Mouse (Mus musculus) lung, embryonic 14.5 days (tissue): ENCODE data around the gene Sema5a. TPM values are rescaled to one million over a fixed set of nuclear protein-coding genes. Genes with fewer than 3 reads are reported as not detected.
A peak's percentile ranks its signal among the peaks of the same experiment; 100 is the strongest.

Experiments used
- ATAC-seq: fragments of 200-750 bp; cut with Nextera tagmentation; 2 replicates; pipeline ENCODE4 v1.8.0; 2017; ENCODE audit warnings: mild to moderate bottlenecking, moderate TSS enrichment, moderate library complexity; ENCODE audit not compliant: insufficient read depth
- DNase-seq: peaks from one replicate; pipeline ENCODE4 v3.0.0-alpha.2; 2015
- H3K27ac ChIP-seq: fragments of 300-500 bp; sonication (generic); 2 replicates; pipeline ENCODE4 v1.5.1; 2014; ENCODE audit warnings: low read depth, mild to moderate bottlenecking, moderate library complexity
- H3K27me3 ChIP-seq: fragments of 300-500 bp; sonication (generic); 2 replicates; pipeline ENCODE4 v1.6.1; 2014; ENCODE audit warnings: low read length, control low read depth; ENCODE audit not compliant: insufficient read depth
- H3K36me3 ChIP-seq: fragments of 300-500 bp; sonication (generic); 2 replicates; pipeline ENCODE4 v1.6.1; 2014; ENCODE audit warnings: control low read depth; ENCODE audit not compliant: insufficient read depth
- H3K4me1 ChIP-seq: fragments of 300-500 bp; sonication (generic); 2 replicates; pipeline ENCODE4 v1.6.1; 2014; ENCODE audit warnings: antibody characterized with exemption, control low read depth; ENCODE audit not compliant: insufficient read depth
- H3K4me2 ChIP-seq: fragments of 300-500 bp; sonication (generic); 2 replicates; pipeline ENCODE4 v1.6.1; 2014; ENCODE audit warnings: mild to moderate bottlenecking
- H3K4me3 ChIP-seq: fragments of 300-500 bp; sonication (generic); 2 replicates; pipeline ENCODE4 v1.5.1; 2014; ENCODE audit warnings: low read depth, low read length
- H3K9ac ChIP-seq: fragments of 300-500 bp; sonication (generic); 2 replicates; pipeline ENCODE4 v1.6.1; 2014
- H3K9me3 ChIP-seq: fragments of 300-500 bp; sonication (generic); 2 replicates; pipeline ENCODE4 v1.6.1; 2016; ENCODE audit warnings: low read depth, low read length, control low read depth
- CTCF ChIP-seq: IDR thresholded peaks from 2 replicates; pipeline ENCODE4 v1.5.1; 2016; ENCODE audit warnings: antibody characterized with exemption, low read depth
- WGBS: fragments of 180-500 bp; shearing (Covaris S2); extraction: QIAGEN DNeasy Blood & Tissue Kit; methylation state at CpG from one replicate; pipeline ENCODE4 v1.1.7; 2014; 5-methylcytosine and 5-hydroxymethylcytosine counted together
- polyA plus RNA-seq: library from polyadenylated mRNA; unstranded; fragments of >200 nt; fragmentation: Nextera tagmentation; extraction: Ambion mirVana; gene quantifications from 2 replicates; pipeline ENCODE4 v1.2.1, GENCODE M21; 2014

The Sema5a gene
- polyA plus RNA-seq, 1 experiment from 2014 or later: 17.9 TPM

DNA sequence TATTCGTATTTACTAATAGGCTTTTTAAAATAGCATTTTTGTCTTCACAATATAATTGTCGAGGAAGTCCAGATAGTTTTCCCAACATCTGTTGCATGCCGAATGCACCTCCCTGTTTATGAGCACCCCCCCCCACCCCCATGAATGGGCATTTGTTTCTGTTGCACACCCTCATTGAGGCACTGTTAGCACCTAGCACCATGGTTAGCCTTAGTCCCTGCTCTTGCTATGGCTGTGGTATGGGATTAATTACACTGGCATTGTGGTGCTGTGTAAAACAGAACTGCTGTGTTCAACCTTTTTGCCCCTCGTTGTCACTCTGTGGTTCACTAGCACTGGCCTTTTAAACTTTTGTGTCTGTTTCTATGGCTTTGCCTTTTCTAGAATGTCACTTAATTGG is 56.4 kb downstream of the Sema5a start:
- Histone ChIP-seq H3K4me3 (no peak overlapping the region), H3K9ac (no peak overlapping the region), H3K36me3 (no peaks in the 10 kb centered on the region), H3K27ac (no peak overlapping the region), H3K4me1 (no peaks in the 10 kb centered on the region), H3K4me2 (no peak overlapping the region), H3K27me3 (no peaks in the 10 kb centered on the region), H3K9me3 (no peaks in the 10 kb centered on the region)
- no peak for DNase-seq
- no peak for ATAC-seq
- 87% methylated on average over 4 of the region's 4 CpGs for WGBS
- no peak for TF ChIP-seq CTCF

DNA sequence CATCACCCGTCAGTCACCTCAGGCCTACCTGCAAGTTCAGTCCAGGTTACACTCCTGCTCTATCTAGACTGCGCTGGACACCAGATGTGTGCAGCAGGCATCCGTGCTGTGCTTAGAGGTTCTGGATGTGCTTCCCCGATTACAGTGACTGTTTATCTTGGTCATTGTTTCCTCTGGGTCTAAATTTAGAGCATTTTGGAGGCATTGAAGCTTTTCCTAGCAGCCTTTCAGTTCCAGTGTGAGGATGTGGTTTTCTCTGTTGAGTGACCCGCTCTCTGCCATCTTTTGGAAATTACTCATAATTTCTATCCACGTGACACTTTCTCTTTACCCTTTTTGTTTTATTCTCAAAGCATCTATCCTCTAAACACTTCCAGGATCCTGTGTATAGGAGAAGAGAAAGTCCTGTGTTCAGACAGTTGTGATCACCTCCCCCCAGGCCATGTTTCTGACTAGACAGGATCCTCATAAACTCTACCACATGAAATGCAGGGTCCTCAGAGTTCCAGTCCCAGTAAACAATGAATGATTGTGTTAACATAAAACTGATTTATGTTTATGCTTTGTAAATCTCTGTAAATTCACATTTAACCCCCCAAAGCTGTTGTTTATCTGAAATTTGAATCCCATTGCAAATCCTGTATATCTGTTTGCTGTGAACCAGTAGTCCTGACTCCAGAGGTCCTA is 62.1 kb downstream of the Sema5a start:
- Histone ChIP-seq H3K9me3 (no peaks in the 10 kb centered on the region), H3K27me3 (no peaks in the 10 kb centered on the region), H3K36me3 (no peaks in the 10 kb centered on the region), H3K4me1 (0 out of 2 replicates have a peak, but pooled peaks cover 3% of the 10 kb centered on the region), H3K4me3 (no peak overlapping the region), H3K9ac (no peak overlapping the region), H3K27ac (no peak overlapping the region), H3K4me2 (no peak overlapping the region)
- DNase-seq: peak; percentile 40
- no peak for TF ChIP-seq CTCF
- peak; percentile 69; the same call in 1 of the 2 replicates for ATAC-seq
- WGBS: 55% methylated on average over 6 of the region's 6 CpGs

DNA sequence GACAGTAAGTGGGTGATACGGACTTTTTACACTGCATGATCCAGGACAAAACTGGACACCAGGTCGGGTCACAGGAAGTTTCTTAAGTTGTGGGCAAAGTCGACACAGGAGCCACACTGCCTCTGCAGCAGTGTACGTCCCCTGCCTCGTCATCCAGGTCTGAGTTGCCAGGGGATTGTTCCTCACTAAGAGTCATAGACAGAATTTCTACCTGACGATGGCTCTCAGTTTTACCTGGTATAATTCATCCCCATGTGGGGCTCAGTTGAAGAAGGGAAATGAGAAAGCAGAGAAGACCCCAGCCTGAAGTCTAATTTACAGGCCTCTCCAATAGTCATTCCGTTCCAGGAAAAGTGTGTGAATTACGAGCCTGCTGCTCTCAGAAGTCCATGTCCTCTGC is 66.2 kb downstream of the Sema5a start:
- Histone ChIP-seq H3K27me3 (no peaks in the 10 kb centered on the region), H3K36me3 (no peaks in the 10 kb centered on the region), H3K4me1 (0 out of 2 replicates have a peak, but pooled peaks cover 3% of the 10 kb centered on the region), H3K4me2 (no peak overlapping the region), H3K9ac (no peak overlapping the region), H3K4me3 (no peak overlapping the region), H3K9me3 (no peaks in the 10 kb centered on the region), H3K27ac (no peak overlapping the region)
- no peak for DNase-seq
- no peak for TF ChIP-seq CTCF
- 75% methylated on average over 8 of the region's 8 CpGs for WGBS
- ATAC-seq: no peak

DNA sequence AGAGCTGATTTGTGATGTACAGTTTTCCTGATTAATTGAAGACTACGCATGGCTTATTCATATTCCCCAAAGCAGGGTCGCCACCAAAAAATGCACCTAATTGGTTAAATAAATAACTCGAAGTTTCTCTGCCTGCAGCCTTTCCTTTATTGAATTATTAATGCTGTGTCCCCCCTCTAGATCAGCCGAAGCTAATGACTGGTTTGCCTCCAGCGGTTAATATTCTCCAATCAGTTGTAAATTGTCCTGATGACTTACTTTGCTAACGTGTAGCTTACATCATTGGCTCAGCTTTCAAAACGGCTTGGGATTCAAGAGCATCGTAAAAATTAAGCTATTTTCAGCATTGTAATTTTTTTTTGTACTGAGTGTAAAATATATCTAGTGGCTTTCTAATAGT is 66.7 kb downstream of the Sema5a start:
- no peaks in the 10 kb centered on the region for H3K27me3 ChIP-seq
- no peaks in the 10 kb centered on the region for H3K36me3 ChIP-seq
- 0 out of 2 replicates have a peak, but pooled peaks cover 3% of the 10 kb centered on the region for H3K4me1 ChIP-seq
- TF ChIP-seq CTCF: no peak
- no peaks in the 10 kb centered on the region for H3K9me3 ChIP-seq
- no peak overlapping the region for H3K4me2 ChIP-seq
- H3K9ac ChIP-seq: no peak overlapping the region
- H3K27ac ChIP-seq: no peak overlapping the region
- ATAC-seq (no peak), DNase-seq (no peak)
- no peak overlapping the region for H3K4me3 ChIP-seq
- WGBS: 81% methylated on average over 8 of the region's 8 CpGs

DNA sequence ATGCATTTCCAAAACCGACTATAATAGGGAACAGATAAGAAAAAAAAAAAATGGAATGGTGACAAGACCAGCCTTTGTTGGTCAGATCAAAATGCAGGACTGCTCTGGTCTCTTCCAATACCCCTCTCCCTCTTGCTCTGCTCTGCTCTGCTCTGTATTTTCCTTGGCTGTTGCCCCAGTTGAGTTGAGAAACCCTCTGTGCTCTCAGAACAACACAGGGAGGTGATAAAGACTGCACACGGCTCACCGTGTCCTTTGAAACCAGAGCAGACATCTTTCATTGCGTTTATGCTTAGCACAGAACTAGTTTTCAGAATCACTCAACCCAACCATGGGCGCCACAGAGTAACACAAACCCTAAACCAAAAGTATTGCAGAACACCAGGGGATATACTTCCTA is 72.5 kb downstream of the Sema5a start:
- no peak for TF ChIP-seq CTCF
- H3K4me2 ChIP-seq: no peak overlapping the region
- no peaks in the 10 kb centered on the region for H3K4me1 ChIP-seq
- no peaks in the 10 kb centered on the region for H3K36me3 ChIP-seq
- no peak overlapping the region for H3K27ac ChIP-seq
- ATAC-seq (no peak), DNase-seq (no peak)
- no peak overlapping the region for H3K4me3 ChIP-seq
- no peaks in the 10 kb centered on the region for H3K9me3 ChIP-seq
- no peaks in the 10 kb centered on the region for H3K27me3 ChIP-seq
- H3K9ac ChIP-seq: no peak overlapping the region
- 59% methylated on average over 5 of the region's 5 CpGs for WGBS

DNA sequence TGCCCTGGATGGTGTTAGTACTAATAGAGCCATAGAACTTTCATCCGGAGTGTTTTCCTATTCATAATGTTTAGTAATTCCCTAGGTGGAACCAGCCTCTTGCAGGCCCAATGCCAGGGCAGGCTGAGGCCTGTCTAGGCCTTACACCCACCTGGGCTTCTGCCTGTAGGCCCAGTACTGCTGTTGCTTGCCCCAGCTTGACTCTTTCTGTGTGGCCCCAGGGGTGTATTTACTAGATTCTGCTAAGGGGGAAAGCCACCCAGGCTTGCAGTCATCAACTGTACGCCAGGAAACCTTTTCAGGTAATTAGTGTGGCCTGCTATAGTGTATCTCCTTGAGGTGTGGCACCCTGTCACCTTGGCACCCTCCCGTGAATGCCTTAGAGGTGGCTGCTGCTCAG is 76.1 kb downstream of the Sema5a start:
- Histone ChIP-seq H3K4me2 (no peak overlapping the region), H3K4me1 (no peaks in the 10 kb centered on the region), H3K4me3 (no peak overlapping the region), H3K36me3 (no peaks in the 10 kb centered on the region), H3K27ac (no peak overlapping the region), H3K9ac (no peak overlapping the region), H3K27me3 (no peaks in the 10 kb centered on the region), H3K9me3 (no peaks in the 10 kb centered on the region)
- ATAC-seq: no peak
- 88% methylated on average over 3 of the region's 3 CpGs for WGBS
- TF ChIP-seq CTCF: no peak
- DNase-seq: no peak

DNA sequence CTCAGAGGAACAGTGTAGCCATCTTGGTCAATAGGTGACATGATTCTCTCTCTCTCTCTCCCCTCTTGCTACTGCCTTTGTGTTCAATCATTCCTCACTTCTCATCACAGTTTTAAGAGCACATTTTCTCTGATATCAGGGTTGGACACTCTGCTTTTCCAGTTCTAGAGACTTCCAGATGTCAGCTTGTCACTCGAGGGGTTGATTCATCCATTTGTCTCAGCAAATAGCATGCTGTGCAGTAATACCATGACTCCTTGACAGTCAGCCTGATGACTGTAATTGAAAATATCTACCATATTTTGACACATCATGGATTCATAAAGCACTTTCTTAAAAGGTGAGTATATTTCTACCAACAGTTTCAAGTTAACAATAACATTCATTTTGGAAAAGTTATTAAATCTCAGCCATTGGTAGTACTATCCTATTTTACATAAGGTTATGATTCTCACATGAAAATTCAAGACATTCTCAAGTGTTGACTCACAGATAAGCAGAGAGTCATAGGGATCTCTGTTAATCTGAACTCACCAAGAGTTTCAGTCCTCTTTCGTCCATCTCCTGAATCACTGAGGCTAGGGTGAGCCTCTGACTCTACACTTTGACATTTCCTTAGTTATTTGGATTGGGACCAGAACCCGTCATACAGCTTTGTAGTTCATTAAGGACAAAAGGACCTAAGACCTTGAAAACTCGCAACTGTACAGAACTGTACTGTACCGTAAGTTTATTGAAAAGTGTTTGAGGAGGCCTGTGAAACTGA is 78.0 kb downstream of the Sema5a start:
- Histone ChIP-seq H3K9ac (no peak overlapping the region), H3K27me3 (no peaks in the 10 kb centered on the region), H3K4me2 (no peak overlapping the region), H3K9me3 (no peaks in the 10 kb centered on the region), H3K4me3 (no peak overlapping the region), H3K4me1 (no peaks in the 10 kb centered on the region), H3K36me3 (no peaks in the 10 kb centered on the region), H3K27ac (no peak overlapping the region)
- no peak for ATAC-seq
- no peak for DNase-seq
- 77% methylated on average over 5 of the region's 5 CpGs for WGBS
- no peak for TF ChIP-seq CTCF
